Mouse (Mus musculus) brain, embryonic 14.5 days (tissue): ENCODE measurements around the gene Stk39.

ENCODE experiments used
- CTCF ChIP-seq: fragments of 200-500 bp; IDR thresholded peaks from 2 replicates; pipeline ENCODE4 v1.5.1; 2012; ENCODE audit warnings: inconsistent platforms, mild to moderate bottlenecking, moderate library complexity, borderline replicate concordance; ENCODE audit not compliant: insufficient read depth, insufficient read length; ENCODE audit errors: extremely low read depth
- POLR2A ChIP-seq: fragments of 200-500 bp; IDR thresholded peaks from 2 replicates; pipeline ENCODE4 v1.6.1; 2012; ENCODE audit warnings: mild to moderate bottlenecking, inconsistent platforms, borderline replicate concordance; ENCODE audit not compliant: poor library complexity, insufficient read depth, insufficient read length, severe bottlenecking; ENCODE audit errors: extremely low read depth

- no peak for TF ChIP-seq CTCF
- TF ChIP-seq POLR2A, result no peak
Observed at GRCm38 (mm10) chr2:68260911-68261310, 211.2 kb downstream of the Stk39 start.
